Mouse (Mus musculus) small intestine, adult 2 months (tissue): ENCODE data around the gene Nadk2.

Experiments
- CTCF ChIP-seq: fragments of 200-500 bp; IDR thresholded peaks from 2 replicates; pipeline ENCODE4 v1.5.1; 2012; ENCODE audit warnings: low read depth, mild to moderate bottlenecking, control low read depth, inconsistent platforms, low read length, moderate library complexity, mixed read lengths; ENCODE audit not compliant: insufficient replicate concordance, insufficient read length; ENCODE audit errors: extremely low read depth
- POLR2A ChIP-seq: fragments of 200-500 bp; IDR thresholded peaks from 2 replicates; pipeline ENCODE4 v1.6.1; 2012; ENCODE audit warnings: low read depth, mild to moderate bottlenecking, control low read depth, inconsistent platforms, low read length, moderate library complexity

DNA sequence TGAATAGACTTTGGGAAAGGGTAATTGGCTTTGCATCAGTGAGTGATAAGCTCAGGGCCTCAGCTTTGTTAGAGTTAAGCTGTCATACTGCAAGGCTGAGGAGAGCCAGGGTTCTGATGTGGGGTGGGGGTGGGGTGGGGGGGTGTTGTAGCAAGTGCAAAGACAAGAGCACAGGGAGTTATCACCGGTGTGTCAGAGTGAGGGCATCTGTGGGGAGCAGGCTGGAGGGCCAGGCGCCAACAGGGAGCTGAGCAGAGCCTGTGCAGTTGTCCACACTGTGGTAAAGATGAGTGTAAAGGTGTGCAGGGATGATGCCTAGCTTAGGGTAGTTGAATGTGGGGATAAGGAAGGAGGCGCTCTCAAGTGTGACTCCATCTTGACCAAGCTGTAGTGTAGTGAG is 10.2 kb downstream of the Nadk2 start:
- TF ChIP-seq CTCF, result no peak
- TF ChIP-seq POLR2A, result no peak
